Mouse (Mus musculus) retina, postnatal 7 days (tissue): Measurements from ENCODE around the gene Olfr1286.

ENCODE experiments used
- DNase-seq: peaks from one replicate; pipeline ENCODE4 v3.0.0-alpha.2; 2012; ENCODE audit warnings: low read depth, low spot score

The Olfr1286 gene

GRCm38 (mm10) chr2:111422931-111423330, at the start of gene Olfr1286:
Olfr1286 (minus strand) TSS chr2:111423115.
- DNase-seq: no peak

- no peak for DNase-seq
Observed at GRCm38 (mm10) chr2:111448842-111449241, 25.9 kb upstream of the Olfr1286 start, which contains the start of gene Olfr1287. Olfr1287 (plus strand) TSS chr2:111449142.

GRCm38 (mm10) chr2:111375222-111375621, 47.7 kb downstream of the Olfr1286 start, which contains the start of gene Olfr1284:
Olfr1284 (plus strand) TSS chr2:111375522.
- DNase-seq: no peak
